Mouse (Mus musculus) E14TG2a.4 (cell line): ENCODE data around the gene Olfr243.
"Not testable (repeated sequence)": the region's sequence is repeated elsewhere in the genome, so short reads cannot be mapped to it uniquely, and the experiment has no call there.

Source experiments
- H3K27me3 ChIP-seq: 2 replicates; pipeline ENCODE4 v1.6.1; 2014; ENCODE audit warnings: low read length, control low read depth; ENCODE audit not compliant: insufficient read depth
- H3K36me3 ChIP-seq: 2 replicates; pipeline ENCODE4 v1.6.1; 2014; ENCODE audit warnings: low read length, control low read depth; ENCODE audit not compliant: insufficient read depth
- H3K4me1 ChIP-seq: replicated peaks from 2 replicates; pipeline ENCODE4 v1.6.1; 2014; ENCODE audit warnings: low read depth, low read length, control low read depth
- H3K4me3 ChIP-seq: replicated peaks from 2 replicates; pipeline ENCODE4 v1.5.1; 2014; ENCODE audit warnings: mild to moderate bottlenecking, low read length
- H3K9me3 ChIP-seq: 2 replicates; pipeline ENCODE4 v1.6.1; 2014; ENCODE audit warnings: low read length, control low read depth
- CTCF ChIP-seq: conservative IDR thresholded peaks from 2 replicates; pipeline ENCODE4 v1.5.1; 2014; ENCODE audit warnings: low read length
- NANOG ChIP-seq: IDR thresholded peaks from 2 replicates; pipeline ENCODE4 v1.6.1; 2014; ENCODE audit warnings: borderline replicate concordance, low read length, mixed read lengths
- POU5F1 ChIP-seq: IDR thresholded peaks from 2 replicates; pipeline ENCODE4 v1.6.1; 2014; ENCODE audit warnings: low read length, borderline replicate concordance

Gene Olfr243

DNA sequence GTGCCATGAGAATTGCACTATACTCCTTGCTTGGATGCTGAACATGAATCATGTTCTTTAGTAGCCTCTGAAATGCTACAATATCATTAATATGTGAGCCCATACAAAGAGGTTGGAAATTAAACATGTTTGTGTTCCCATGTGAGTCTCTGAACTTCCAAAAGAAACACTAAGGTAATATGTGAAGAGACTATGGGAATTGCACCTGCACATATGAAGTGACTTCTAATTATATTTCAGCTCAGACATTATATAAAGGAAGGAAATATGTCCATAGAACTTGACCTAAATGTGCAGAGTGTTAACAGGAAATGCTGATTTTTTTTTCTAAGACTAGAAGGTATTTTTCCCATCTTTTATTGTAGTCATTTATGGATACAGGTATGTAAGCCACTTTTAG, at the start of gene Olfr243:
Olfr243 (plus strand) TSS at position 301 of the 400 bp plus-strand sequence.
- Histone ChIP-seq H3K36me3 (no peaks in the 10 kb centered on the region), H3K27me3 (no peaks in the 10 kb centered on the region), H3K9me3 (no peaks in the 10 kb centered on the region), H3K4me1 (no peaks in the 10 kb centered on the region), H3K4me3 (no peak within 1 kb of the TSS)
- TF ChIP-seq NANOG, result no peak
- TF ChIP-seq CTCF, result no peak
- TF ChIP-seq POU5F1, result no peak

- H3K27me3 ChIP-seq, result no peaks in the 10 kb centered on the region
- H3K36me3 ChIP-seq, result no peaks in the 10 kb centered on the region
- H3K4me3 ChIP-seq, result no peak within 1 kb of the TSS
- 0 out of 2 replicates have a peak, but pooled peaks cover under 1% of the 10 kb centered on the region for H3K9me3 ChIP-seq
- no peaks in the 10 kb centered on the region for H3K4me1 ChIP-seq
- TF ChIP-seq NANOG, result no peak
- TF ChIP-seq CTCF, result no peak
- no peak for TF ChIP-seq POU5F1
These were observed 43.4 kb upstream of the Olfr243 start, which contains the start of gene Olfr624 for GRCm38 (mm10) chr7:103671091-103671490. Gene Olfr624, minus strand, starts transcription at chr7:103671191.

DNA sequence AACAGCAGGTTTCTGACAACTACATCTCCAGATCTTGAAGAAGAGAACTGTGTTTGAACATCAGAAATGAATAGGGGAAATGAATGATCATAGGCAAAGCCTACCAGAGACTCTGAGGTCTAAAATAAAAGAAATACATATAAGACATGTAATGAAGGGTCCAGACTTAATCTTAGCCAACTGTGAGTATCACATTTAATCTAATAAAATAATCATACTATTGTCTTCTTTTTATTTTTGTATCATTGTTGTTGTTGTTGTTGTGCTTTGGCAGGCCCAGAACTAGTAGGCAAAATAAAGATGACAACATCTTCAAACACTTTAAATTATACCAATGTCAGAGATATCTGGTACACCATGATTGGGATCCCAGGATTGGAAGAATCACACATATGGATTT, 32.1 kb upstream of the Olfr243 start, which contains the start of gene Olfr625-ps1:
Olfr625-ps1 (plus strand) TSS at position 301 of the 400 bp plus-strand sequence.
- Histone ChIP-seq H3K4me1 (no peaks in the 10 kb centered on the region), H3K4me3 (no peak within 1 kb of the TSS), H3K9me3 (no peaks in the 10 kb centered on the region), H3K27me3 (no peaks in the 10 kb centered on the region), H3K36me3 (no peaks in the 10 kb centered on the region)
- TF ChIP-seq NANOG (no peak), POU5F1 (no peak), CTCF (no peak)

GRCm38 (mm10) chr7:103699469-103699868, 15.0 kb upstream of the Olfr243 start:
- H3K4me1 ChIP-seq, result no peaks in the 10 kb centered on the region
- no peaks in the 10 kb centered on the region for H3K27me3 ChIP-seq
- no peaks in the 10 kb centered on the region for H3K9me3 ChIP-seq
- TF ChIP-seq CTCF, result no peak
- TF ChIP-seq NANOG, result no peak
- no peak for TF ChIP-seq POU5F1
- no peaks in the 10 kb centered on the region for H3K36me3 ChIP-seq
- no peak overlapping the region for H3K4me3 ChIP-seq

DNA sequence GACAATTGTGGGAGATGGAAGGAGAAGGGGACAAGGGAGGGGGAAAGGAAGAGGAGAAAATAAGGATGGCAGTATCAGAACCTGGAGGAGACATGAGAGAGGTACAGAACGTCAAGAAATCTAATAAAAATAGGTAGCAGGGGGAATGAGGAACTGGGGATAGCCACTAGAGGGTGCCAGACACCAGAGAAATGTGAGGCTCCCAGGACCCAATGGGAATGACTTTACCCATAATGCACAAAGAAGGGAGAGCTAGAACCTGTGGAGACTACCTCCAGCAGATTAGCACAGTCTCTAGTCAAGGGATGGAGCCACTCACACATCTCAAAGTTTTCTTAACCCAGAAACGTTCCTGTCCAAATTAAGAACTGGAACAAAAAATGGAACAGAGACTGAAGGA, 2.4 kb upstream of the Olfr243 start:
- Histone ChIP-seq H3K27me3 (no peaks in the 10 kb centered on the region), H3K36me3 (no peaks in the 10 kb centered on the region), H3K4me3 (no peak overlapping the region), H3K9me3 (no peaks in the 10 kb centered on the region), H3K4me1 (no peaks in the 10 kb centered on the region)
- TF ChIP-seq CTCF (no peak), NANOG (no peak), POU5F1 (no peak)

GRCm38 (mm10) chr7:103716398-103716797, 1.9 kb downstream of the Olfr243 start:
- not testable (repeated sequence) for H3K27me3 ChIP-seq, H3K9me3 ChIP-seq, H3K4me1 ChIP-seq, H3K4me3 ChIP-seq, H3K36me3 ChIP-seq

- H3K4me3 ChIP-seq, result no peak within 1 kb of the TSS
- no peak for TF ChIP-seq CTCF
These were observed 15.6 kb downstream of the Olfr243 start, which contains the start of gene Olfr628 for GRCm38 (mm10) chr7:103730074-103730473. Gene Olfr628, plus strand, starts transcription at chr7:103730374.

GRCm38 (mm10) chr7:103744843-103745242, 30.4 kb downstream of the Olfr243 start, which contains the start of gene Olfr629:
Gene Olfr629, minus strand, starts transcription at chr7:103744943.
- TF ChIP-seq POU5F1, result no peak
- no peak for TF ChIP-seq CTCF
- TF ChIP-seq NANOG, result no peak
- H3K36me3 ChIP-seq, result no peaks in the 10 kb centered on the region
- no peaks in the 10 kb centered on the region for H3K9me3 ChIP-seq
- no peaks in the 10 kb centered on the region for H3K4me1 ChIP-seq
- no peaks in the 10 kb centered on the region for H3K27me3 ChIP-seq
- H3K4me3 ChIP-seq, result no peak within 1 kb of the TSS

More at GRCm38 (mm10) chr7:103730074-103730473, 15.6 kb downstream of the Olfr243 start, which contains the start of gene Olfr628:
- no peaks in the 10 kb centered on the region for H3K9me3 ChIP-seq
- no peaks in the 10 kb centered on the region for H3K4me1 ChIP-seq
- no peaks in the 10 kb centered on the region for H3K36me3 ChIP-seq
- H3K27me3 ChIP-seq, result no peaks in the 10 kb centered on the region

DNA sequence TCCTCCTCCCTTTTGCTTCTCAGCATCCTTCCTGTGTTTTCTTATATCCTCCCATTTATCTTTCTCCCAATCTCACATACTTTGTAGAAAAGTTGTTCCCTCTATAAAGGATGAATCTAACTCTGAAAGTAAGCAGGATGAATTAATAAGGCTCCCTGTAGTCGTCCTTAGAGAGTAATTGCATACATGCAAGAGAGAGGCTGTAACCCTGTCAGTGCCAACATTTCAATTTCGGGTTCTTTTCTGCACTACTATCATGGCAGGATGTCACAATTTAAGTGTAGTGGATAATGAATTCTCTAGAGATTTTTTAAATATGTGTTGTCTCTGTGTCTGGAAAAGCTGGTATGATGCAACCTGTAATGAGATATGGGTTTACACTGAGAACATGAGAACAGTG, 42.8 kb downstream of the Olfr243 start, which contains the start of gene Olfr630:
Olfr630 (minus strand) TSS at position 101 of the 400 bp plus-strand sequence.
- Histone ChIP-seq H3K27me3 (no peaks in the 10 kb centered on the region), H3K4me1 (no peaks in the 10 kb centered on the region), H3K9me3 (no peaks in the 10 kb centered on the region), H3K36me3 (no peaks in the 10 kb centered on the region), H3K4me3 (no peak within 1 kb of the TSS)
- TF ChIP-seq POU5F1 (no peak), CTCF (no peak), NANOG (no peak)

DNA sequence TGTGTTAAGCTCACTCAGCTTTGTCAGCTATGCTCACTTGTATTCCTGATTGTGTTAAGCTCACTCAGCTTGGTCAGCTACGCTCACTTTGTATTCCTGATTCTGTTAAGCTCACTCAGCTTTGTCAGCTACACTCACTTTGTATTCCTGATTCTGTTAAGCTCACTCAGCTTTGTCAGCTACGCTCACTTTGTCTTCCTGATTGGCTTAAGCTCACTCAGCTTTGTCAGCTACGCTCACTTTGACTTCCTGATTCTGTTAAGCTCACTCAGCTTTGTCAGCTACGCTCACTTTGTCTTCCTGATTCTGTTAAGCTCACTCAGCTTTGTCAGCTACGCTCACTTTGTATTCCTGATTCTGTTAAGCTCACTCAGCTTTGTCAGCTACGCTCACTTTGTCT, 47.7 kb downstream of the Olfr243 start:
- H3K4me3 ChIP-seq, H3K36me3 ChIP-seq, H3K4me1 ChIP-seq, H3K9me3 ChIP-seq, H3K27me3 ChIP-seq: not testable (repeated sequence)

- not testable (repeated sequence) for H3K36me3 ChIP-seq, H3K27me3 ChIP-seq, H3K9me3 ChIP-seq, H3K4me3 ChIP-seq, H3K4me1 ChIP-seq
These were observed 53.2 kb downstream of the Olfr243 start for GRCm38 (mm10) chr7:103767687-103768086.
